Mouse (Mus musculus) c-Kit-positive CD71-positive TER-119-negative erythroid progenitor cells, embryonic 14.5 days (primary cell): ENCODE results near the gene Slco3a1.
A peak's percentile ranks its signal among the peaks of the same experiment; 100 is the strongest.

ENCODE experiments used
- DNase-seq: peaks from one replicate; pipeline ENCODE4 v3.0.0-alpha.2; 2013; ENCODE audit warnings: low read depth

Gene Slco3a1

DNA sequence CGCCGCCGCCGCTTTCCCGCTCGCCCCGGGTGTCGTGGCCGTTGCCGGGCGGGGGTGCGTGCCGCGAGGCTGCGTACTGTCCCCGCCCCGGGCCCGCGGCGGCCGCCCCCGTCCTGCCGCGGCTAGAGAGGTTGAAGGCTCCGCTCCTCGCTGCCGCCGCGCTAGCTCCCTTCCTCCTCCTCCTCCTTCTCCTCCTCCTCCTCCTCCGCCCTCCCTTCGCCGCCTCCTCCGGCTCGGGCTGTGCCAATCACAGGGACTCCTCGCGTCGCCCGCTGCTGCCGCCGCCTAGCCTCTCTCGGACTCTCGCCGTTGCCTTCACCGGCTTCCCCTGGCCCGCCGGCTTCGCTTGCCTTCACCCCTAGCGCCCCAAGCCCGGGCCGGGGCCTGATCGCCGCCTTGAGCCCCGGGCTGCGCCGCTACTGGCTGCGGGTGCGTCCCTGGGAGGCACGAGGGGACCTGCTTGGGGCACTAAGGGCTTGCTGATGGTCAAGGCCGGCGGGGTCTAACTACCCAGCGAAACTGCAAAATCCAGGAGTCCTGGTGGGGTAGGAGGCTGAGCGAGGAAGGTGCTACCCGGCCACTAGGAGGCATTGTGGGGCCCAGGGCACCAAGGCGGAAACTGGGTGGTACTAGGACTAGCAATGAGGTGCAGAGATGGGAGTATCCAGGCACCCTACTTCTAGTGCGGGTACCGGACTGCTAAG, at the start of gene Slco3a1:
Gene Slco3a1 (minus strand): TSS at position 173 of the 704 bp plus-strand sequence.
- DNase-seq = peak; percentile 33

DNA sequence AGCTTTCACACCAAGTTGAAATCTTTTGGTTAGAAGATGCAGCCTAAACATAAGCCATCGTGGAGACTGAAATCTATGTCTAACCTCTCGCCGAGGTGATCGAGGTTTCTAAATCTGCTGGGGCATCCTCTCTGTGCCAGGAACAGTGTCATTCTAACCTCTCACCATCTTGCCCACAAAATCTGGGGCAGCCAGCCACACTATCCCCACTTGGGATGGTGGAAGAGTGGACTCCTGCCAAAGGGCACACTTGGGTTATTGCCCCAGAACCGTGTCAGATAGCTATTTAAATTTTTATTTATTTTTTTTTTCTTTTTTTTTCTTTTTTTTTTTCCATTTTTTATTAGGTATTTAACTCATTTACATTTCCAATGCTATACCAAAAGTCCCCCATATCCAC, 46.4 kb upstream of the Slco3a1 start:
- DNase-seq = no peak

DNA sequence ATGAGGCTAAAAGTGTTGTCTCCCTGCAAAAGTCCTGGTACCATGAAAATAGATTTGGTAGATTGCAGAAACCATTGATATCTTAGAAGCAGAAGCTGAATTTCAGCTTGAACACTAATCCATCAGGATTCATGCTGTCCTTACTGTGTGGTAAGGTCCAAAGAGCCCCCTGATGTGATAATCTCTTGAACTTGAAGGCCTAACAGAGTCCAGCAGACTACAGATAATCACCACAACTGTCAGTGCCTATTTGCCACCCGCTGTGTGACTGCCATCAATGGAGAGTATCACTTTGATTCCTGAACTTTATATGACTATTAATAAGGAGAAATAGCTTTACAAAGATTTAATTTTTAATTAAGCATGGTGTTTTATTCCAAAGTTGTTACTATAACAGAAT, 24.8 kb upstream of the Slco3a1 start:
- DNase-seq = no peak

DNA sequence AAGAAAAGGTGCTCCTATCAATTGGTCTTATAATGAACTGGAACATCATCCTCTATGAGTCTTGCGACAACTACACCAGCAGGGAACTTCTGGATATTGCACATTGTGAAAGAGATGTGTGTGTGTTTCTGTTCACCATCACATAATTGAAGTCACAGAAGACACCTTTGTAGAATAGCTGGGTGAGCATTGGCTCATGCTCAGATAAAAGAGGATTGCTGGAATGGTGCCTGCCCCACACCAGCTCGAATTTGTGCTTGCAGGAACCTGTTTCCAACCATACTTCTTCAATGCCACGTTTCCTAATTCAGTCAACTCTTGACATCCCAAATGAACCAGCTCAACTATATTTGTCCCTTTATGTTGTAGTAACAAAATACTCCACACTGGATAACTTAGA, 21.1 kb upstream of the Slco3a1 start:
- no peak for DNase-seq

DNA sequence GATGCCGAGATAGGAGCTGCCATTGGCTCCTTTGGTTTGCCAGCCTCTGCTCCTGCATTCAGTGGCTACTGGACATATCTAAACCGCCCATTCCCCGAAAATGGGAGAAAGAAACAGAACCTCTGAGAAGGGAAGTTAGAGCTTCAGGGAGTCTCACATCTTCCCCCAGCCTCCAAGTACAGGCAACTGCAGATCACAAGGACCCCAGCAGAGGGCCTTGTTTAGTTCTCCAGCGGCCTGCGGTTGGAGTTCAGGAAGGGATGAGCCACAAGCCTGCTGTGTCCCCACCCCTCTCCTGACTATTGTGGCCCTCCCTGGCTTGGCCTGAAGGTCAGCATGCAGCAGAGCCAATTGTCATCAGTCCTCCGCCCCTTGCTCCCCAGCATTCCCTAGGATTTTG, 836 bp upstream of the Slco3a1 start:
- DNase-seq = no peak

DNA sequence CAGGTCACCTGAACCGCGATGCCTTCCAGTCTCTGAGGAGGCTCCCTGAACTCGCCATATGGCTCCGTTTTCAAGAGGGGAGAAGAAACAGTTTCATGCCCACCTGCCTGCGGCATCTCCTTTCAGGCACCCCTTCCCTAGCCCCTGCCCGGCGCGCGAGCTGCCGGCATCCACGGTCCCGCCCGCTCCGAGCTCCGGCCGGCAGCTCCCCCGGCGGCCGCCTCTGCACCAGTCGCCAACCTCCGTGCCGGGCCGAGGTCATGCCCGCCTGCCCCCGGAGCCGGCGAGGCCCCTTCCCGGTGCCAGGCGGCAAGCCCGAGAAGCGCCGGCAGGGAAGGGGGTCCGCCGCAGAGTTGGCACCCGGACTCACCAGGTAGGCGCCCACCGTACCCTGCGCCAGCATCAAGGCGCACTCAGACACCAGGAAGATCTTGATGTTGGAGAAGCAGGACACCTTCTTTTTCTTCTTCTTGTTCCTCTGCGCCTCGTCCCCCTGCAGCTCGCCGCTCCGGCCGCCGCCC, 479 bp downstream of the Slco3a1 start:
- DNase-seq = no peak

DNA sequence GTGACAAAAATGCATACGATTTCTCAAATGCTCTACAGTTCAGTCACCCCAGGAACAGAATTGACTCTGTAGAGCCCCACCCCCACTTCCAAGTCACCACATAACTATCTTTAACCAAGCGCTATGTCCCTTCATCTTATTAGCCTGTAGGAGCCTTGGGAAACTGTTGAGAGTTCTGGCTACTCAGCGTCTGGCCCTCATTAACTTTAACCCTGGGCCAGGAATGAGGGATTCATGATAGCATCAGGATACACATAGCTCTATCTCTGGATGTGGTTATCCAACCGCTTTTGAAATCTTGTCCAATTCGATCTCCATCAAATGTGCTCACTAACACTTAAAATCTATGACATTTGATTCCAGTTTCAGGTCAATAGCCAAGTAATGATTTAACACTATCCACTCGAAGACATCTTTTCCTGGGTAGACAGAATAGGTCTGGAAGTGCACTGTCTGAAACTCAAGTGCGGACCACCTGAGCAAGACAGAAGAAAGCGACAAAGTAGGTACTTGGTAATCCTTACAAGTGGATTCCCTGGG, 1.4 kb downstream of the Slco3a1 start:
- no peak for DNase-seq

DNA sequence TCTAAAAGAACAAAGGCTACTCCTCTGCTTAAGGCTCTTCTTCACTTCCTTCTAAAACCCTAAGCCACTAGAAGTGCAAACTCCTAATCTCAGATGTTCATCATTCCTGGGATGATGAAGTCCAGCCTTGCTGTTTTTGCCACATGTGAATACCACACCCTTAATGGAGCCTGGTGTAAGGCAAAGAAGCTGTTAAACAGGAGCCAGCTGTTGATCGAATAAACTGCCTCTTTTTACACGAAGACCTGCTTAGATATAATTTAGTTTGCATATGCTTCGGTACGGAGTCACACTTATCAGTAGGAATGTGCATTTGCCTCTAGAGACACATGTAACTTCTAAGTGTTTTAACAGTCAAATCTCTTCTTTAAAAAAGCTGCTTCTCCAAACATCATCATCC, 2.0 kb downstream of the Slco3a1 start:
- no peak for DNase-seq

DNA sequence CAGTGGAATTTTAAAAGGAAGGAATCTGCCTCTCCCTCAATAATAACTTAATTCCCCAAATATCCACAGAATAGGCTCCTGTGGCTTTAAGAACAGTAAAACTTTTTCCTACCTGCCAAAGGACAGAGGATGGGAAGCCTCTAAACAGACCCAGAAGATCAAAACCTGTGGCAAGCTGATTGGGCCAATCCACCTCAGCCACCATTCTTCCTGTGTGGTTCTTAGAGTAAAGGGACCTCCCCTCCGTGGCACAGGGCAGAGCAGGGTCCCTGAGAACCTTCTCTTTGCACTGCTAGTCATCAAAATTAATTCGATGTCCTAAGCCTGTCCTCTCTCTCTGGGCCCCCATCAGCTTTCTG, 2.6 kb downstream of the Slco3a1 start:
- no peak for DNase-seq

DNA sequence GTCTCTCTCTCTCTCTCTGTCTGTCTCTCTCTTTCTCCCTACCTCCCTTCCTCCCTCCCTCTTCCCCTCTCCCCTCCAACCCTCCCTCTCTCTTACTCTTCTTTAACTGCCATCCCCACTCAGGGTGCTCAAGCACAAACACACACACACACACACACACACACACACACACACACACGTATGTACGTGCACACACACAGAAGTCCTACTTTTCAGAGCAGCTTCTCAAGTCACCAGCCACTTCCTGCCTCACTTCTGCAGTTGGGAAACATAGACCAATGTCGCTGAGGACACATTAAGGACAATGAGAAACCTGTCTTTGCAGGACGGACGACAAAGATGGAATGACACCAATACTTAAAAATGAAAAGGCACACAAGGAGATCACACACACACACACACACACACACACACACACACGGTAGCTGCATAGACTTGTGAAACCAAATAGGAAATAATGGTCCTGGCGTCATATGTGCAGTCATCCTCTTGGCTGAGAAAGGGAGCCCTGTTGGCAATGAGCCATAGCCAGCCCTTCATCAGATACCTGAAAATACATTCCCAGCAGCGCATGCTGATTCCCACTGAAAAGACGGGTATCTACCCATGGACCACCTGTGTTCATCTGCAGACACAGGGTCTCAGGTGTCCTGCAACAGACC, 3.1 kb downstream of the Slco3a1 start:
- no peak for DNase-seq

DNA sequence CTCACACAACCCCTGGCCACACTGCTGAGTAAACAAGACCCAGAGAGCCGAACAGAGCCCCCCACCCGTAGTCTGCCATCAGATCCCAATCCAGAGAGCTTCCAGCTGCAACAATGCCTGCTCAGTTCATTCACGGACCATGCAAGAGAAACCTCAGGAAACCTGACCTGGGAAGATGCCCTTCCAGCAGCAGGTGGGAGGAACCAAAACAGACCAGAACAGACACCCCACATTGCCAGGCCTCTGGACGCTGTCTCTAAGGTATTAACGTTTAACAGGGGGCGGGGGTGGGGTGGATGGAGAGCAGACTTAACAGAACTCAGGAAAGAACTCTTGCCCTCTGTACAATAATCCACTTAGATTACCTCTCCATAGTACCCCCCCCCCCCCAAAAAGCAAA, 4.9 kb downstream of the Slco3a1 start:
- DNase-seq = no peak

DNA sequence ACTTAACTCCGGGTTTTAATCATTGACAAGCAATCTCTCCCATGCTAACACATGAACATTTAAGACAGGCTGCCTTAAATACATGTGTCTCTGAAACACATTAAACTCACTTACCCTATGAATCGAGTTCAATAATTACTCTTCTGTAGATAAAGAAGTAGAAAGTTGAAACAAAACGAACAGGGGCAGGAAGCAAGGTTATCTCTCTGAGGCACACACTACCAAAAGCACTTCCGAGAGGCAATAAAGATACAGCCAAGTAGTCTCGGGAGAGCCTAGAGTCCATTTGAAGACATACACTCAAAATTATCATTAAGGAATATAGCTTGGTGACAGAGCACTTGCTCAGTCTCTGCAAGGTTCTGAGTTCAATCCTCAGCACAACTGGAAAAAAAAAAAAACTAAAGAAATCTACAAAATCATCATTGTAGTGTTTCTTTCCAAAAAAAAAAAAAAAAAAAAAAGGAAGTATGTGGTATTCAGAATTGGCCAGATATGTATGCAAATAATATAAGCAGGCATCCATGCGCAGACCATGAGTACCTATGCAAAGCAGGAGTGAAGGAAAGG, 5.5 kb downstream of the Slco3a1 start:
- no peak for DNase-seq

DNA sequence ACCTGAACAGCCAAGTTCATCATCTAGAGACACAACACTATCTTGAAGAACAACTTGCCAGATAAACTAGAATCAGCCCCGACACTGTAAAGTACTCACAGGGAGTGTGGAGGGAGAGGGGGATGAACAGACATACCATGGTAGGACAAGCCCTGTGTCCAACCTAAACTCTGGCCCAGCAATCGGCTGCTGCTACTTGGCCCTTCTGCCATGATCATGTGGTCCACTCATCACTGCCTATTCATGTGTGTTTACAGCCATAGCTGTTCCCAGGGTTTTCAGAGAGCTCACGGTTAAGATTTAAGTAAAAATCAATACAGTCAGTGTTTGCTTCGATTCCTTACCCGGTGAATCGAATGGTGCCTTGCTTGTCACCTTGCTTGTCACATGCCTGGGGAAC, 7.9 kb downstream of the Slco3a1 start:
- no peak for DNase-seq

DNA sequence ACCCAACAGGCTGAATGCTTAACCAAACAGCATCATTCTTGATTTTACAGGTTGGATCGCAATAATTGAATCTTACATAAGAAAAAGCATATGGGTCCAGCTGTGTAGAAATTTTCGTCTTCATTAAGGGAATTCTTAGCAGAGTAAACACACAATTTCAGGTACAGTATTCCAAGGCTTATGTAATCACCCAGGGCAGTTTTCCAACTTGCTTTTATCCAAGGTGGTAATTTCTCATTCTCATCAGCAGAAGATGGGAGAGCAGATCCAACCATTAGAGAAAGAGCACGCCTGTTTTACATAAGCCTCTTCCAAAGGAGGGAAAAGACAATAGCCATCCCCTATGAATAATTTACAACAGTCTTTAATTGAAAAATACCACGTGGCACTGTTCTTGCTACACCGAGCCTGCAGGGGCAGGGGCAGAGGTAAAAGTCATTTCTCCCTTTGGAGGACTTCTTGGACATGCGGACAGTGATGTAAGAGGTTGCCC, 9.0 kb downstream of the Slco3a1 start:
- DNase-seq = no peak

DNA sequence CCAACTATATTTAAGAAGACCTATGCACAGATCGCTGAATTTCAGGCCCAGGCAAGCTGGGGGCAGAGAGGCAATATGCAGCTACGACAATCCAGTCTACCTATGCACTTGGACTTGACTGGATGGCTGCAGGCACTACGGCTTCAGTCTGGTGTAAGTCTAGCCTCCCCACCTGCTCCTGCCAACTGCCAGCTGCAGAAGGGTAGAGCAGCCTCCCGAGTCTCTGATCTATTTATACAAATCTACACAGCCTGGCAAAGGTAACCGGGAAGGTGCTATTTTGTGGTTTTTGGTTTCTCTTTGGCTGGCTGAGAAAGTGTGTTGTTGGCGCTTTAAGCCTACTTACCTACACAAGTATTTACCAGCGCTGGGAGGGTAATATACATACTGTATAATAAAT, 10.3 kb downstream of the Slco3a1 start:
- DNase-seq = no peak

DNA sequence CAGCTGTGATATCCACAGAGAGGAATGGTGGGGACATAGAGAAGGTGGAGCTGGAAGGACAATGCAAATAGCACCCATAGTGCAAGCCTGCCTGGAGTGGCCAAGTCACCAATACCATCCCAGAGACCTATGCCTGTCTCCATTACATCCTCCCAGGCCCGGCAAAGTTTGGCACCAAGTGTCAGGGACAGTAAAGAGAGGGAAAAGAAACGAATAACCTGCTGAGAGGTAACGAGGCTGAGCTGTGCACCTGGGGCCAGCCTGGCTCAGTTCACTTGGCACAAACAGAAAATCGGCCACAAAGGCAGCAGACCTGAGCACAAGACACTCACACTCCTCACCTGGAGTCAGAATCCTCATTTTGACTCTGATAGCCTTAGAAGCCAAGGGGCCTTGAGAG, 12.6 kb downstream of the Slco3a1 start:
- no peak for DNase-seq

DNA sequence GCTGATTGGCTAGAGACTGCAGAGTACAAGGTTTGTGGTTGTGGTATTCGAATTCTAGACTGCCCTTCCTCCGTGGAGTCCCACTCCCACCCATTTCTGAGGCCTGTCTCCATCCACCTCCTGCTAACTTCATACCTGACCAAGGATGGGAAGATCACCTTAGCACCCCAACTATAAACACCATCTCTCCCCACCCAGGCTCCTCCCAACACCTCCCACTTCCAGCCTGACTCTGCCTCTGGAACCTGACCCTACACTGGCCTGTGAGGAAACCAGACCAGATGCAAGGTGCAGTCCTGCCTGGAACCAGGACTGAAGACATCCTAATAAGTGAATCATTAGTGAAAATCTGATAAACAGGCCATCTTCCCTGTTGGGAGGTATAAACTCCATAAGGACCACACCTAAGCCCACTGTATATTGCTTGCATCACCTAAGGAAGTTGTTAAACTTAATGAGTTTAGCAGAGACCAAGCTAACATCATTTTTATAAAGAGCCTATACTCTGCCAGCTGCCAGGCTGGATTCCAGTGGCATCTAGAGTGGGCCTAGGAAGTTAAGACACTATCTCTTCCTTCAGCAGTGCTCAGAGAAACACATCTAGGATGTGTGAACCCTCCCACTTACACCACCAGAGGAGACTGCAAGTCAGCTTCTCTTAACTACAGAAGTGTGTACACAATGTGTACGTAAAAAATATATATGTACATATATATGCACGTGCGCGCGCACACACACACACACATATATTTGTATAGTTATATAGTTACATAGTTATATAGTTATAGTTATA, 13.5 kb downstream of the Slco3a1 start:
- DNase-seq = no peak

DNA sequence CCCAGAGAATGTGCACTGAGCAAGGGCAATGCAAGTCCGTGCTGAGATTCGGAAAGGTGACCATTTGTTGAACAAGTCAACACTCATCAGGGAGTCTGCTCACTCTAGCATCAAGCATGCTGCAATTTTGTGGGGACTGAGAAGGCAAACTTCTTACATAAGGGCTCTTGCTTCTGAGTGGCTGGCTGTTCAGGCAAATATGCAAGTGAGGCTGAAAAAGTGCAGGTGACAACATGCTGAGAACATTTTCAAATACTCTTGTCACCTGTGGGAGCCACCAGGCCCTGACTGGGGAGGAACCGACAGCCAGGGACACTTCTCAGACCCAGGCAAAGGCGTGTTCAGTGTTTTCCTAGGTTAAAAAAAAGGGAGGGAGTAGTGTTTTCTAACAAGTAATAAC, 18.4 kb downstream of the Slco3a1 start:
- DNase-seq = no peak

DNA sequence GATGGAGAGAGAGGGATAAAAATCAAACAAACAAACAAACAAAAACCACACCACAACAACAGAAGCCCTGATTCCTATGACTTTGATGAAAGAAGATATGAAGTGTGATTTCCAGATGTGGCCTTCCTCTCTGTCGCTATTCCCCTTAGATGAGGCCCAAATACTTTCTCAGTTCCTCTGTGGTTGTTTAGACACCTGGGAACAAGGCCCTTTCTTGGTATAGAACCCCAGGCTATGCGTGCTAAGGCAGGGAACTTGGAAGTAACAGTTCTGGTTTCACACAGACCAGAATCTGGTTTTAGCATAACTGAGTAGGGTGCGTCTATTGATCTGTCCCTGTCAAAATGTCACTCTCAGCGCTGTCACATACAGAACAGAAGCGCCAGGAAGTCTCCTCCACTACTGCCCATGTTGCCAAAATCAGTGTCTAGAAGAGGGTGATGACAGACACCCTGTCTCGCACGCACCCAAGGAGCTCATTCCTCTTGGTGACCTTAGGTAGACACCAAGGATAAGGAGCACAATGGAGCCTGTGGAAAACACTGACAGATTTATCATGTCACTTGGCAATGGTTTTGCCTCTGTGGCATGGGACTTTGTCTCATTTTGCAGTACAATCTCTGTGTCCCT, 23.0 kb downstream of the Slco3a1 start:
- no peak for DNase-seq

DNA sequence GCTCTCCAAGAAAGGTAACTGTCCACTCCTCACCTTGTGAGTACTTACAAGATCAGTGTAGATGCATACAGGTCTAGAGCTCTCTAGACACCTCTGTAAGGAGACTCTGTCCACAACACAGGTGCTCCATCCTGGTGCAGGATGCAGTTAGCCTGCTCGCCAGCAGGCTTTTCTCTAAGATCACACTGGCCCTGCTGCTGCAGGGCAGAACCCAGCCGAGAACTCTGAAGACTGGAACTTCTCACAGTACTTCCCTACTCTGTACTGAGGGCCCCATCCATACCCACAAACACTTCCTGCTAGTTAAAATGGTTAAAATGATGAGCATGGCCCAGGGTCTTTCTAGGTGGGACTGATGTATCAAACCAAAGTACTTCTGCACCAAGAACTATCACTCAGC, 24.7 kb downstream of the Slco3a1 start:
- no peak for DNase-seq

DNA sequence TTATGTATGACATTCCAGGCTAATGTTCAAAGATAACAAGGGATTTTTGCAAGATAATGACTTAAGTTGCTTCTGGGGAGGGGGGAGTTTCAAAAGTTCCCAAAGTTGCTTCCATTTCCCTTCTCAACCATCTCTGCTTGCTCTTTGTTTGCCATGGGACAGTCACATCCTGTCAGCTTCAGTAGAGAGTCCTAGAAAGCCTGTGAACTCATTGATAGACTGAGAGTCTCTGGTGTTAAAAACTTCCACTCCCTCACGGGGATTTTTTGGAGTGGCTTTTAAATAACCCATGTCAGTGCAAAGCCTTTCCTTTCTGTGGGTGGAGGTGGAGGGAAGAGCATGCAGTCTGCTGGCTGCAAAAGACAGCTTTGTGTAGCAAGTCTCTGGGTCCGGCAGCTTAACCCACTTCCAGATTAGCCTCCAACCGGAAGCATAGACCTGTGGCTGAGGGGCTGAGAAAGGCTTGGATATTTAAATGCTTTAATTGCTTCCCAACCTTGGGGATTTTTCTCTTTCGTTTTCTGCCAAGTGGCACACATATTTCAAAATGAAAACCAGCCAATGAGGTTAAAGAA, 25.3 kb downstream of the Slco3a1 start:
- no peak for DNase-seq
